Mouse (Mus musculus): ENCODE results near the gene Dgat2.
A peak's percentile ranks its signal among the peaks of the same experiment; 100 is the strongest.

The Dgat2 gene

DNA sequence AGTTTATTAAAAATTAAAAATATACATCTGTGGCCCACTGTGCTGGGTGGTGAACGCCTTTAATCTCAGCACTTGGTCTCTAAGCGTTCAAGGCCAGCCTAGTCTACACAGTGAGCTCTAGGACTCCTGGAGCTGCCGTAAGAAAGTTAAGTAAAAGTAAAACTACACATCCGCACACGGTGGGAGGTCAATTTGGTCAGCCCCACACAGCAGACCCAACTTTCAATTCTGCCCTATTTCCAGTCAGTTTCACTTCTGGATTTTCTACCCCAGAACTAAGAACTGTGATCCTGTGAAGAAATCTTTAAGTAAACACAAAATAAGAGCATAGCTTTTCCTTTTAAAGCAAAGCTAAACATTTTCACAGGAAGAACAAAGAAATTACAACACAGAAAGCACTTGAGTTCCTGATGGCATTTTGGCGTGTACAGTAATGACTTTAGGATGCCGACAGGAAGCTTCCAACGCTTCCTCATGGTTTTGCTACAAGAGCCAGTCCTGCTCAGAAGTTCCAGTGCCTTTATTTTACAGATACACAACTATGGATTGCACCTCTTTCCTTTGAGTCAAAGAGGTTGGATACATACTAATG lies 48.6 kb downstream of the Dgat2 start:
- peak in 1 of 2 experiments; percentile 45 for DNase-seq

DNA sequence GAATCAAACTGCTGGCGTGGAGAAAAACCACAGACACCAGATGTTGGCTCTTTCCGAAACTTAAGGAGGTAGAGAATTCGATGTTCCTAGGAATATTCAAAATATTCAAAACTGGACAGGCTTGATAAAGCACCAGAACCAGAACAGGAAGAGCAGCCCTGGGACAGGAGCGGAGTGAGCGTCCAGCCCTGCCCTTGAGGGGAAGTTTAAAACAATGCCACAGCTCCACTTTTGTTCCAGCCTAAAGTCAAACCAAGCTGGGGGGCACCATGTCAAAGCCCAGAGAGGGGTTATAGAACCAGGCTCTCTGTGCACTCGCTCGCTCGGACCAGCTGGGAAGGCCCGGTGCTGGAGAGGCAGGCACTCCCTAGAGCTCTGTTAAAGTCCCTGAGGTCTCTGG lies 49.9 kb downstream of the Dgat2 start:
- DNase-seq, result no peak

DNA sequence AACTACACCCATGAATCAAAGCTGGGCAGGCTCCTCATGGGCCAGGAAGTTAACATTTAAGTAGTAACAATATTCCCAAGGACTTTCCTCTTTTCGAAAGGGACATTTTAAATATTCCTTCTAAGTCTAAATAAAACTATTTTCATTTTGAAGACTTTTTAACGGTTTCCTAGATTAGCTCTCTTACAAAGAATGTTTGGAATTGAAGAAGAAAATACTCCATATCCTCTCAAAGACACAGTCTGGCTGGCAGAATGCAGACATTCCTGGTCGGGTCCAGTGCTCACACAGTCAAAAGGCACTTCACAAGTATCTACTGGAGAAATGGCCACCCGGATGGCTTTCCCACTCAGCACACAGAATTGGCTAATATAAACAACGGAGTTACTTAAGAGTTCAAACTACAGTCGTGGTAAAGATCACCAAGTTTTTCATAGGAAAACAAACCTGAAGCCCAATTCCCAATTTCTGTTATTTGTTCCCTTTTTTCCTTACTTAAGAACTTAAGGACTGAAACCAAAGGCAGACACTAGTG lies 50.6 kb downstream of the Dgat2 start:
- DNase-seq, result no peak

DNA sequence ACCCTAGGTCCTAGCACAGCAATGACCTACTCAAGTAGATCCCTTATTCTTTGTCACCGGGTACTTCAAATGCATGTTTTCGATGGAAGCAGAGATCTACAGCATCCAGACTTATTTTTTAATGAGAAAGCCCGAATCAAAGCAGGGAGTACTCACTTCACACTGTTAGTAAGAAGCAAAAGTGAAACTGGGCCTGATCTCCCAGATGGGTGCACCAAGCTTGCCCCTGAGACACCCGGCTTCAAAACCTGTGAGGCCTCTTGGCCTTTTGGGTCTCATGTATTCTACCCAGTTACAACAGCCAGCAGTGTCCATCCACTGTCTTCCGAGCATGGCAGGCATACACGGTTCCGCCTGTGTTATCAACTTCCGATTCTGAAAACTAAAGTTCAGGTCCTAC lies 53.6 kb downstream of the Dgat2 start:
- no peak for DNase-seq

DNA sequence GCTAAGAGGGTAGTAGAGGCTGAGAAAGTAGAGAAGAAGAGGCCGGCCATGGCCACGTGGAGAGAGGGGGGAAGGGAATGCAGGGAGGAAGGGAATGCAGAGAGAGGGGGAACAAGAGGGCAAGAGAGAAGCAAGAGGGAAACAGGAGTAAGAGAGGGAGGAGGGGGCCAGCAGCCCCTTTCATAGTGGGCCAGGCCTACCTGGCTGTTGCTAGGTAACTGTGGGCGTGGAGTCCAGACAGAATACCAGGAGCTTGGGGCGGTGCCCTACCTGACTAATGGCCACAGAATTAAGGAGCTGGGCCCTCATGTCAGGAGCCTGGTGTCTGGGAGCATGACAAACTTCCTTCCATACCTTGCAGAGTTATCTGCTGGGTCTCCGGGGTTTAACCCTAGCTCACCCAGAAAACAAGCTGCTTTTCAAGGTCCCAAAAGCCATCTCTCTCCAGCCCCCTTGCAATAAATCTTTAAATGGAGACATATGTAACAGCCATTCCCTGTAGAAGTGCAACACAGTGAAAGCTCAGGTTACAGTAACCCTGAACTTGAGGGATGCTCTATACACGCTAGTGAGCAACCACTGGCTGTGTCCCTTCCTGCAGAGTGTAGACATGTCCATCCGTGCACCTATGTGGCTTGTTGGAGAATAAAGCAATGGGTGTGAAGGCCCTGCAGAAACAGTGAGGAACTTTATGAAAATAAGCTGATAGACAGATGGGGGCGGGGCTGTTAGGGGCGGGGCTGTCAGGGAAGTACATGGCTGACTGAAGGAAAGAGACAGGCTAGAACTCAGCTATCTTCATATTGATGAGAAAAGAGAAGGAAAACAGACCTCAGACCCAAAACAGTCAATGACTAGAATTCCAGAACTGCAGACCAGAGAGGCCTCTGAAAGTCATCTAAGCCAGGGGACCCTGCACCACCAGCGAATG lies 54.2 kb downstream of the Dgat2 start:
- DNase-seq, result peak in 1 of 2 experiments; percentile 54

DNA sequence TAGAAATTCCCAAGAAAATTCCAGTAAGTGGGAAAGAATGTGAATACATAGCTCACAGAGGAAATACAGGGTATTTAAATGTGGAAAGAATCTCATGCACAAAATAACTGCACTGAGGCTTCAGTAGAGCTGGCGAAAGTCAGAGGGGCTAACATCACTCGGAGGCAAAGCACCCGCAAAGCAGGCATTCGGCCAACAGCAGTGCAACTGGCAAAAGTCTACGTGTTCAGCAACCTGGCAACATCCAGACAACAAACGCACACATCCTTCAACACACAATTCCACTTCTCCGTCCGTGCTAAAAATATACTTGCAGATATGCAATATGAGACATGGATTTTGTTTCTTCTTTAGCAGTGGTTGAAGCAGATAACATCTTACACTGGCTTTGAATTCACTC lies 56.5 kb downstream of the Dgat2 start:
- no peak for DNase-seq

DNA sequence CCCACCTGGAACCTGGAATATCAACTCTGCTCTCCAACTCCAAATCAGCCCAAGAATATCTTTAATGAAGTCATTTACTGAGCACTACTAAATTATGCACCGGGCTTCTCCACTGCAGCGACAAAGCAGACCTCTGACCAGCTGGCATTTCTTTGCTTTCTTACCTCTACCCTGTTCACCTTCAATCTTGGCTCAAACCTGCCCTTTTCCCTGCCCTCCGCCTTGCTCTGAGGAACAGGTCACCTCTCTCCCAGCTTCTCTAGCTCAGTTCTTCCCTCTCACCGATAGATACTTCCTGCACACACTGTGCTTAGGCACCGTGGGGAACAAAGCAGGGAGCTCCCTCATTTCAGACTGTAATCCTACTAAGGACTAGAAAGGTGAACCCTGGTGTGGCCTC lies 59.9 kb downstream of the Dgat2 start:
- DNase-seq, result no peak

DNA sequence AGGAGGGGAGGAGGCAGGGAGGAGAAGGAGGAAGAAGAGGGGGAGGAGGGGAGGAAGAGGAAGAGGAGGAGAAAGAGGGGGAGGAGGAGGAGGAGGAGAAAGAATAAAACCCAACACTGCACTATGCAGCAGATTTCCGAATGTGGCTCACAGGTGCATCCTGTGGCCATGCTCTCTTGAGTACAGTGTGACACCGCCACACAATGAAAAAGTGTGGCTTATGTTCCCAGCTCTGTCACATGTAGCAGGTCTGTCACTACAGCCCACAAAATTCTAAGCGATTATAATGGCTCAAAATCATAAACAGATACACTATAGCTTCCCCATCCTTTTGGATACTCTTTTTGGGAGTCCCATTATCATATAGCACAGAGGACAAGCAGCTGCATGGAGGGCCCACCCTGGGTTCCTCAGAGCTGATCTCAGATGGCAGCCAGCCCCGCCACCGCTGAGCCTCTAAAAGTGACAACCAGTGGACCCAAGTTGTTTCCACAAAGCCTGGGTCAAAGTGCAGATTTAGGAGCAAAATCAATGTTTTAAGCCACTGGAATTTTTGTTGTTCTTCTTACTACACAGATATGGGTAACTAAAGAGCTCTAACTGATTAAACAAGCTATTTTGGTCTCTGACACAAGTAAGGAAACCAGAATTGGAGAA lies 61.5 kb downstream of the Dgat2 start:
- peak; percentile 53 to 56 for DNase-seq

DNA sequence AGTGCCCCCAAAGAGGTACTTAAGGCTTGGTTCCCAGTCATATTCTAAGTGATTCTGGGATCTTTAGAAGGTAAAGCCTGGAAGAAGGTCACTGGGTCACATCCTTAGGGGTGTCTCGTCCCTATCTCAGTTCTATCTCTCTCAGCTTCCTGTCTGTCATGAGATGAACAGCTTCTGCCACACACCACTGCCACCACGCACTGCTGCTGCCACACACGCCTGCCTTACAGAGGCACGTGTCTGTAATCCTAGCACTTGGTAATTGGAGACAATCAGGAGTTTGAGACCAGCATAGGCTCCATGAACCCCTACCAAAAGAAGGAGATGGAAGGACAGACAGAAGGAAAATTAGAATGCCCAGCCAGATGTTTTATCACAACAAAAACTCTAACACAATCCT lies 62.4 kb downstream of the Dgat2 start:
- peak in 1 of 2 experiments; percentile 47 for DNase-seq

DNA sequence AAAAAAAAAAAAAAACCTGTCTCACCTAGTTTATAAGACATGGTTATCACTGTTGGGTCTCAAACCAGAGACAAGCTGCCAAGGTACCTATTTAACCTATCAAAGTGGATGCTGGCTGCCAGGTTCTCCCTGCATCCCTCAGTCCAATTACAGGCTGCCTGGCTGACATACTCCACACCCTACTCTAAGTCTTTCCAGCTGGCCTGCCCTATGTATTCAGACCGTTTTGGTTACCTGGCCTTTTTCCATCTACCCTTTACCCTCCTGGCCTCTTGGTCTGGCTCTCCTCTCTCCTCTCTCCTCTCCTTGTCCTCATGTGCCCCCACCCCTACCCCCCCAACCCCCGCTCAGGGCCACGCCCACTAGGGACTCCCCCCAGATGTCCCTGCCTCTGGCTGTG lies 65.7 kb downstream of the Dgat2 start:
- no peak for DNase-seq

DNA sequence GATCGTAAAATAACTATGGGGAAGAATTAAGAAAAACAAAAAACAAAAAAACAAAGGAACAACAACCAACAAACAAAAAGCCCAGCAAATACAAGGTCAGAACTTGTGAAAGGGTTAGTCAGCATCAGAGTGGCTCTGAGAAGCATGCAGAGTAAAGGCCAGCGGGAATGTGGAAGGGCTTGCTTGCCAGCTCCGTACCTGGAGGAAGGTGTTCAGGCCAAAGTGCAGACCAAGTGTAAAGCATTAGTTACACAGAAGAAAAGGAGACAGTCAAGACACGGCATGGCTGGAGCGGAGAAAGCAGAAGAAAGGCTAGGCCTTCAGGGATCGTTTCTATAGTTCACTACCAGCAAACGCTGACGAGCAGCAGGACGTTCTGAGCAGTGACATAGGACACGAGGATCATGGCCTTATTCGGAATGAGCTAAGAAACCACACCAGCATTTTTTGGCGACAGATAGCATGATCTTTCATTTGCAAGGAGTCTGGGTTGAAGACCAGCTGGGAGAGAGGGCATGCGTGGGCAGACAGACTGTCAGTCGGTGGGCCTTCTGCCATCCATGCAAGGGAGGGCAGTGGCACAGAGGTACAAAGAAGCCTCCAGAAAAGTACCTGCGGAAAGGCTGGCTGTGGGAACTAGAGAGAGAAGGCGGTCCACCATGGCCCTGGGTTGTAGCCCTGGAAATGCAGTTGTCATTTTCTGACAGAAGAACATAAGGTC lies 68.4 kb downstream of the Dgat2 start:
- DNase-seq, result no peak

DNA sequence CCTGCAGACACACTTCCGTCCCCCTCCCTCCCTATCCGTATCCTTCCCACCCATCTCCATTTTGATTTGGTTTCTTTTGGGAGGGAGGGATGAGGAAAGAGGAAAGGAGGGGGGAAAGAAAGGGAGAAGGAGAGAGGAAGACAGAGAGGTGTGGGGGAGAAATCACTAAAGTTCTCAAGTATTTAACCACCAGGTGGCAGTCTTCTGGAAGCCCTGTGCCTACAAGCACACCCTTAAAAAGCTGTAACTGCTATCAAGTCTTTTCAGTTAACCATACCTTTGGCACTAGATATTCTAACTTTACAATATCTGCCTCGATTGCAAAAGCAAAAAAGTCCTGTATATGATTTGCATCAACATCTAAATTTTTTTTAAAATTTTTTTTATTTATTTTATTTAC lies 75.0 kb downstream of the Dgat2 start:
- peak in 1 of 2 experiments; percentile 46 for DNase-seq

DNA sequence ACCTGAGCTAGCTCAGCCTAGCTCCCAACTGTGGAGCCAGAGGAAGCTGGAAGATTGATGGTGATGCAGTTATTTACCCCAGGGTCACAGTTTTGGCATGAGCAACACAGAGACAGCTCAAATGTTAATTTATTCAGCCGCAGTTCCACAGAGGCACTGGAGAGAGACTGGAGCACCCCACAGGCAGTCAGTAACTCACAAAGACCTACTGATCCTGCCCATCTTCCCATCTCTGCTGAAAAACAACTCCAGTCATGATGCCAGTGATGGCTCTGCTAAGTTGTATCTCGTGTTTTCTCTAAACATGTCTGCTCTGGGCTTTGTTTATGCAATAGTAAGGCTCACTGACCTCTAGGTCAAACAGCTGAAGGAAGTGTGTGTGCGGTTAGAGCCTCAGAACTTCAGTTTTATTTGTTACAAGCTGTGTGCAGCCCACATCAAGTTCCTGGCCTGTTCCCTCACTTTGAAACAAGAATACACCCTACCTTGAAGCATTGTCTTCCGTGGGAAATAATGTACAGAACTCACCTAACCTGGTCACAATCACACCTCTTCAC lies 75.7 kb downstream of the Dgat2 start:
- no peak for DNase-seq
